Comparison of ENCODE assay signal across 10 mouse cellular contexts in the genomic region with DNA sequence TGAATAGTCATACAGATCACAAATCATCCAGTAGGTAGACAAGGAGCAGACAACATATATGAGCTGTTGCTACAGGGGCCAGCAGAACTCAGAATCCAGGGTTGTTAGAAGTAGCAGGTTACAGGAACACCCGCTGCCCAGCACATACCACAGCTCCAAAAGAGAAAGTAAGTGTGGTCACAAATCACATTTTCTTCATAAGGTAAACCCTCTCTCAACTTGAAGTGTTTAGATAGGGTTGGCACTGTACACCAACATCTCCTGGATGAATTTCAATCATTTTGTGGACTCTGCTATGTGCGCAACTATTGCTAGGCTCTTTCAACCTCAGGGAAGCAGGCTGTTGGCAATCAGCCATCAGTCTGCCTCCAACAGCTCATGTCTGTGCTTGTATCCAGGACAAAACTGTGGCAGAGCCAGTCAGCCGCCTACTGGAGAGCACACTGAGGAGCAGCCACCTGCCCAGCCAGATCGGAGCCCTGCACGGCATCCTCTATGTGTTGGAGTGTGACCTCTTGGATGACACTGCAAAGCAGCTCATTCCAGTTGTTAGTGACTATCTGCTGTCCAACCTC. TPM values are rescaled to one million over a fixed set of nuclear protein-coding genes. Genes with fewer than 3 reads are reported as not detected.
DNase-seq lines count a peak whose midpoint lies in the region; ATAC-seq lines count a peak whose summit lies in the region.
"Had no signal": no experiment of that assay in that cellular context is flagged by ENCODE, and none has a peak within 500 bp of the region (broad histone marks: within the 10 kb centered on the region; RNA-seq: fewer than 3 reads in every experiment).

No protein-coding gene starts in this region.

- WGBS in forebrain, embryonic 16.5 days: 60% methylated on average over 5 of the region's 5 CpGs
- WGBS in forebrain, embryonic 10.5 days: 95% methylated on average over 5 of the region's 5 CpGs

- no peak for DNase-seq in forebrain, embryonic 10.5 days (ENCODE audit: extremely low spot score, low spot score)
- DNase-seq in ovary, postnatal 36 days (ENCODE audit: low spot score): peak; percentile 46
- no peak for DNase-seq in ovary, adult 18-20 months (ENCODE audit: low spot score)
- DNase-seq in heart, postnatal 36 days: peak; percentile 23
- DNase-seq in lung, postnatal 14 days: peak; percentile 81
- no peak for DNase-seq in embryo, embryonic 9.5 days (ENCODE audit: extremely low spot score)
- DNase-seq in frontal cortex, postnatal 36 days (ENCODE audit: low spot score in 2 of 2): no peak

- H3K4me3 ChIP-seq in forebrain, embryonic 16.5 days (replicated peaks; ENCODE audit: low read length): no peak overlapping the region
- H3K4me3 ChIP-seq in forebrain, embryonic 10.5 days: no peak overlapping the region

- H3K4me2 ChIP-seq in forebrain, embryonic 16.5 days (ENCODE audit: low read length): no peak overlapping the region

- H3K27ac ChIP-seq in forebrain, embryonic 16.5 days (ENCODE audit: low read length): no peak overlapping the region
- no peak overlapping the region for H3K27ac ChIP-seq in forebrain, embryonic 10.5 days
- H3K27ac ChIP-seq: macrophage had no signal

- H3K4me1 ChIP-seq in forebrain, embryonic 16.5 days (replicated peaks; ENCODE audit: control insufficient read depth, insufficient read depth, low read length): no peaks in the 10 kb centered on the region
- no peaks in the 10 kb centered on the region for H3K4me1 ChIP-seq in forebrain, embryonic 10.5 days

- peaks cover 40% of the 10 kb centered on the region for H3K36me3 ChIP-seq in forebrain, embryonic 16.5 days (ENCODE audit: control insufficient read depth, insufficient read depth)
- H3K36me3 ChIP-seq in forebrain, embryonic 10.5 days (replicated peaks): peaks cover 98% of the 10 kb centered on the region

- ATAC-seq in forebrain, embryonic 16.5 days: peak; percentile 61; the same call in 1 of the 2 replicates

- H3K9ac ChIP-seq in forebrain, embryonic 16.5 days (replicated peaks; ENCODE audit: low read depth, low read length): no peak overlapping the region

- intact Hi-C loops in heart, postnatal 36 days (cut with DNase I): no loop called here

- H3K27me3 ChIP-seq in forebrain, embryonic 16.5 days (replicated peaks; ENCODE audit: control insufficient read depth, insufficient read depth, low read length): no peaks in the 10 kb centered on the region
- no peaks in the 10 kb centered on the region for H3K27me3 ChIP-seq in forebrain, embryonic 10.5 days (ENCODE audit: poor library complexity, severe bottlenecking)
- H3K27me3 ChIP-seq: CH12.LX had no signal

- no peaks in the 10 kb centered on the region for H3K9me3 ChIP-seq in forebrain, embryonic 16.5 days (ENCODE audit: control insufficient read depth, low read length)
- H3K9me3 ChIP-seq in forebrain, embryonic 10.5 days: no peaks in the 10 kb centered on the region

RNA-seq across cellular contexts. Expression of a gene that starts 4.9 kb away (rescaled TPM):
- polyA plus RNA-seq in forebrain, embryonic 16.5 days (2015; fragmentation: Nextera tagmentation; extraction: Ambion mirVana): 4.9 and 7.2 TPM in 2 replicates
- polyA plus RNA-seq in forebrain, embryonic 10.5 days (2016; fragmentation: Nextera tagmentation; extraction: Ambion mirVana): 0.55 and 1.2 TPM in 2 replicates
- under 1 TPM; 0.39 to 0.60 TPM for total RNA-seq in heart, postnatal 36 days (2021)

RNA-seq across cellular contexts. Expression of a gene that starts 46.3 kb away (rescaled TPM):
- polyA plus RNA-seq in forebrain, embryonic 16.5 days (2015; fragmentation: Nextera tagmentation; extraction: Ambion mirVana): 60.8 and 62.4 TPM in 2 replicates
- polyA plus RNA-seq in forebrain, embryonic 10.5 days (2016; fragmentation: Nextera tagmentation; extraction: Ambion mirVana): 57.6 and 59.8 TPM in 2 replicates
- total RNA-seq in heart, postnatal 36 days (2021): 10 to 100 TPM; 15.6 to 16.2 TPM

Comparison
In these comparisons a context has a peak if more than half of its experiments do, and no peak if none do; other contexts are left out.
1. DNase-seq: peak in ovary, postnatal 36 days (single experiment), heart, postnatal 36 days (2 of 2) and lung, postnatal 14 days (single experiment); none in forebrain, embryonic 10.5 days (single experiment), ovary, adult 18-20 months (single experiment), embryo, embryonic 9.5 days (single experiment) and frontal cortex, postnatal 36 days (0 of 2).